In genomic region chr16:58481219-58481905, GRCm38 (mm10) we compare ENCODE assay signal across 10 mouse cellular contexts. TPM values are rescaled to one million over a fixed set of nuclear protein-coding genes. Genes with fewer than 3 reads are reported as not detected.
A peak's percentile ranks its signal among the peaks of the same experiment; 100 is the strongest.
DNase-seq lines count a peak whose midpoint lies in the region; ATAC-seq and TF ChIP-seq lines count a peak whose summit lies in the region.
"Had no signal": no experiment of that assay in that cellular context is flagged by ENCODE, and none has a peak within 500 bp of the region (broad histone marks: within the 10 kb centered on the region; RNA-seq: fewer than 3 reads in every experiment).

No protein-coding gene starts in this region.

- no peak overlapping the region for H3K4me3 ChIP-seq in hindbrain, embryonic 15.5 days
- no peak overlapping the region for H3K4me3 ChIP-seq in hindbrain, embryonic 13.5 days
- no peak overlapping the region for H3K4me3 ChIP-seq in MEL (ENCODE audit: control insufficient read depth in 1 of 2, insufficient read depth in 1 of 2, low read depth in 2 of 2, low read length in 2 of 2)
- H3K4me3 ChIP-seq in intestine, embryonic 16.5 days (ENCODE audit: low read length): no peak overlapping the region
- no peak overlapping the region for H3K4me3 ChIP-seq in lung, postnatal 0 days (ENCODE audit: low read depth, low read length)
- H3K4me3 ChIP-seq: liver, embryonic 13.5 days had no signal

- 78% methylated on average over 9 of the region's 9 CpGs for WGBS in hindbrain, embryonic 15.5 days
- 81% methylated on average over 9 of the region's 9 CpGs for WGBS in hindbrain, embryonic 13.5 days
- WGBS in intestine, embryonic 16.5 days: 72% methylated on average over 9 of the region's 9 CpGs
- 46% methylated on average over 9 of the region's 9 CpGs for WGBS in lung, postnatal 0 days

- no peak overlapping the region for H3K4me2 ChIP-seq in hindbrain, embryonic 15.5 days
- H3K4me2 ChIP-seq in hindbrain, embryonic 13.5 days: no peak overlapping the region
- H3K4me2 ChIP-seq in intestine, embryonic 16.5 days (ENCODE audit: low read depth, low read length): no peak overlapping the region
- no peak overlapping the region for H3K4me2 ChIP-seq in lung, postnatal 0 days (replicated peaks; ENCODE audit: low read depth, low read length)
- H3K4me2 ChIP-seq: liver, embryonic 13.5 days had no signal

- peak; percentile 40; the same call in 1 of the 2 replicates for ATAC-seq in hindbrain, embryonic 15.5 days (ENCODE audit: low FRiP score, low read depth)
- ATAC-seq in hindbrain, embryonic 13.5 days (ENCODE audit: low FRiP score): no peak
- peak; percentile 39; the same call in 1 of the 2 replicates for ATAC-seq in intestine, embryonic 16.5 days
- peak; percentile 41 for ATAC-seq in lung, postnatal 0 days

- peak in 1 of 2 experiments; percentile 17; a peak in 1 of 4 replicates for TF ChIP-seq EP300 in MEL (IDR thresholded peaks at IDR 0.05; ENCODE audit: low read depth in 1 of 2, low read length in 2 of 2)
- TF ChIP-seq EP300 in lung, postnatal 0 days (IDR thresholded peaks at IDR 0.05): no peak

- H3K27ac ChIP-seq in hindbrain, embryonic 15.5 days (replicated peaks): no peak overlapping the region
- H3K27ac ChIP-seq in hindbrain, embryonic 13.5 days: no peak overlapping the region
- no peak overlapping the region for H3K27ac ChIP-seq in MEL (ENCODE audit: control insufficient read depth, low read depth, low read length)
- H3K27ac ChIP-seq in intestine, embryonic 16.5 days (ENCODE audit: low read length): no peak overlapping the region; the same call in 1 of the 2 replicates
- peak overlapping the region; percentile 74 for H3K27ac ChIP-seq in lung, postnatal 0 days (ENCODE audit: low read length)
- H3K27ac ChIP-seq: liver, embryonic 13.5 days had no signal

- H3K9me3 ChIP-seq in hindbrain, embryonic 15.5 days: no peaks in the 10 kb centered on the region
- peaks cover 5% of the 10 kb centered on the region; the same call in 1 of the 2 replicates for H3K9me3 ChIP-seq in hindbrain, embryonic 13.5 days
- no peaks in the 10 kb centered on the region for H3K9me3 ChIP-seq in MEL (replicated peaks; ENCODE audit: insufficient read depth, low read length)
- H3K9me3 ChIP-seq in intestine, embryonic 16.5 days (ENCODE audit: control insufficient read depth, low read length): no peaks in the 10 kb centered on the region
- H3K9me3 ChIP-seq in lung, postnatal 0 days (ENCODE audit: low read length): no peaks in the 10 kb centered on the region
- H3K9me3 ChIP-seq: liver, embryonic 13.5 days had no signal

- no peak for TF ChIP-seq CTCF in MEL (IDR thresholded peaks at IDR 0.05 in 2 of 3, conservative IDR thresholded peaks at IDR 0.05 in 1 of 3; ENCODE audit: control insufficient read depth in 1 of 3, insufficient read depth in 1 of 3, low read depth in 2 of 3, low read length in 3 of 3, poor library complexity in 1 of 3, severe bottlenecking in 1 of 3)
- no peak for TF ChIP-seq CTCF in lung, postnatal 0 days (IDR thresholded peaks at IDR 0.05)

- DNase-seq in MEL (ENCODE audit: low read depth, low spot score): no peak
- peak; percentile 43 for DNase-seq in lung, postnatal 0 days (ENCODE audit: low spot score)
- DNase-seq in ovary, postnatal 10 days (ENCODE audit: low spot score): no peak
- no peak for DNase-seq in urinary bladder, postnatal 10 days (ENCODE audit: low spot score)
- no peak for DNase-seq in layer of hippocampus, adult 9-11 months
- DNase-seq: cerebellum, adult 9-11 months; liver, embryonic 13.5 days had no signal

- peaks cover 4% of the 10 kb centered on the region; the same call in 1 of the 2 replicates for H3K36me3 ChIP-seq in hindbrain, embryonic 15.5 days
- peaks cover 6% of the 10 kb centered on the region for H3K36me3 ChIP-seq in hindbrain, embryonic 13.5 days
- H3K36me3 ChIP-seq in MEL (ENCODE audit: control insufficient read depth in 1 of 2, insufficient read depth in 2 of 2, low read length in 2 of 2): no peaks in the 10 kb centered on the region
- H3K36me3 ChIP-seq in intestine, embryonic 16.5 days (ENCODE audit: control insufficient read depth, insufficient read depth, low read length): 0 out of 2 replicates have a peak, but pooled peaks cover 2% of the 10 kb centered on the region
- H3K36me3 ChIP-seq in lung, postnatal 0 days (ENCODE audit: insufficient read depth, low read length): peaks cover 5% of the 10 kb centered on the region; the same call in 1 of the 2 replicates

- H3K27me3 ChIP-seq in hindbrain, embryonic 15.5 days: no peaks in the 10 kb centered on the region
- no peaks in the 10 kb centered on the region for H3K27me3 ChIP-seq in hindbrain, embryonic 13.5 days
- H3K27me3 ChIP-seq in MEL (ENCODE audit: control insufficient read depth in 1 of 2, insufficient read depth in 2 of 2, low read length in 2 of 2): no peaks in the 10 kb centered on the region
- H3K27me3 ChIP-seq in intestine, embryonic 16.5 days (replicated peaks; ENCODE audit: control insufficient read depth, insufficient read depth, low read length): no peaks in the 10 kb centered on the region
- H3K27me3 ChIP-seq in lung, postnatal 0 days (replicated peaks; ENCODE audit: insufficient read depth, low read length): no peaks in the 10 kb centered on the region
- H3K27me3 ChIP-seq: liver, embryonic 13.5 days had no signal

- no peak for TF ChIP-seq POLR2A in MEL (IDR thresholded peaks at IDR 0.05; ENCODE audit: control insufficient read depth in 1 of 2, insufficient read depth in 1 of 2, low read depth in 1 of 2, low read length in 2 of 2, poor library complexity in 1 of 2)

- H3K4me1 ChIP-seq in hindbrain, embryonic 15.5 days (replicated peaks): no peaks in the 10 kb centered on the region
- no peaks in the 10 kb centered on the region for H3K4me1 ChIP-seq in hindbrain, embryonic 13.5 days (replicated peaks)
- no peaks in the 10 kb centered on the region for H3K4me1 ChIP-seq in MEL (ENCODE audit: control insufficient read depth in 1 of 2, insufficient read depth in 2 of 2, low read length in 2 of 2)
- H3K4me1 ChIP-seq in intestine, embryonic 16.5 days (ENCODE audit: control insufficient read depth, insufficient read depth, low read length): no peaks in the 10 kb centered on the region
- H3K4me1 ChIP-seq in lung, postnatal 0 days (ENCODE audit: insufficient read depth, low read depth, low read length): peaks cover 12% of the 10 kb centered on the region; the same call in 1 of the 2 replicates

- no peaks in the 10 kb centered on the region for H3K79me2 ChIP-seq in MEL (ENCODE audit: control insufficient read depth, insufficient read depth, low read length, poor library complexity)

- TF ChIP-seq RAD21 in MEL (IDR thresholded peaks at IDR 0.05; ENCODE audit: low read depth, low read length): no peak

- H3K9ac ChIP-seq in hindbrain, embryonic 15.5 days: no peak overlapping the region
- H3K9ac ChIP-seq in hindbrain, embryonic 13.5 days: no peak overlapping the region
- H3K9ac ChIP-seq in MEL (ENCODE audit: control insufficient read depth, low read depth, low read length, poor library complexity, severe bottlenecking): no peak overlapping the region
- no peak overlapping the region for H3K9ac ChIP-seq in intestine, embryonic 16.5 days (ENCODE audit: low read depth, low read length)
- H3K9ac ChIP-seq in lung, postnatal 0 days (replicated peaks; ENCODE audit: low read depth): no peak overlapping the region
- H3K9ac ChIP-seq: liver, embryonic 13.5 days had no signal

TF ChIP-seq in MEL, 35 proteins besides CTCF, POLR2A, EP300 and RAD21:
- TF ChIP-seq MEF2A (IDR thresholded peaks at IDR 0.05; ENCODE audit: extremely low read depth, insufficient replicate concordance, low read depth, low read length, poor library complexity, severe bottlenecking) (no peak), TAL1 (IDR thresholded peaks at IDR 0.05; ENCODE audit: low read length) (peak; percentile 10; the same call in 1 of the 2 replicates), ZNF384 (IDR thresholded peaks at IDR 0.05; ENCODE audit: low read depth, low read length) (no peak)

RNA-seq across cellular contexts. Expression of gene St3gal6, which starts 42.7 kb away (rescaled TPM):
- 13.2 and 14.2 TPM in 2 replicates for polyA plus RNA-seq in hindbrain, embryonic 15.5 days (2015; fragmentation: Nextera tagmentation; extraction: Ambion mirVana)
- 9.5 and 12.7 TPM in 2 replicates for polyA plus RNA-seq in hindbrain, embryonic 13.5 days (2015; fragmentation: Nextera tagmentation; extraction: Ambion mirVana)
- total RNA-seq in MEL (2012; rRNA removed): 2.5 and 4.0 TPM in 2 replicates
- polyA plus RNA-seq in MEL (2012; ENCODE audit: insufficient read depth in 1 of 2, insufficient read length in 2 of 2, low read depth in 1 of 2, low replicate concordance in 2 of 2, missing spikeins in 1 of 2): 1 to 10 TPM in 1 of 2 experiments, not detected in 1; 8.9 TPM
- 22.5 and 23.5 TPM in 2 replicates for polyA plus RNA-seq in intestine, embryonic 16.5 days (2015; fragmentation: Nextera tagmentation; extraction: Ambion mirVana)
- 52.3 and 56.0 TPM in 2 replicates for polyA plus RNA-seq in lung, postnatal 0 days (2015; fragmentation: Nextera tagmentation; extraction: Ambion mirVana)
